Mouse (Mus musculus): ENCODE data around the gene Cd300e.
"Not testable (repeated sequence)": the region's sequence is repeated elsewhere in the genome, so short reads cannot be mapped to it uniquely, and the experiment has no call there.

The Cd300e gene

GRCm38 (mm10) chr11:115066768-115067167, 4.8 kb upstream of the Cd300e start:
- TF ChIP-seq GATA4 (IDR thresholded peaks at IDR 0.05; ENCODE audit: insufficient replicate concordance, low read length), result no peak

- no peak for TF ChIP-seq GATA4 (IDR thresholded peaks at IDR 0.05; ENCODE audit: insufficient replicate concordance, low read length)
Measured at GRCm38 (mm10) chr11:115059797-115060196, 2.2 kb downstream of the Cd300e start.

GRCm38 (mm10) chr11:115058701-115059100, 3.3 kb downstream of the Cd300e start:
- no peak for TF ChIP-seq GATA4 (IDR thresholded peaks at IDR 0.05; ENCODE audit: insufficient replicate concordance, low read length)

GRCm38 (mm10) chr11:115054537-115054936, 7.4 kb downstream of the Cd300e start:
- no peak for TF ChIP-seq GATA4 (IDR thresholded peaks at IDR 0.05; ENCODE audit: insufficient replicate concordance, low read length)

- no peak for TF ChIP-seq GATA4 (IDR thresholded peaks at IDR 0.05; ENCODE audit: insufficient replicate concordance, low read length)
Measured at GRCm38 (mm10) chr11:115052991-115053390, 9.0 kb downstream of the Cd300e start.

GRCm38 (mm10) chr11:115052206-115052605, 9.8 kb downstream of the Cd300e start:
- TF ChIP-seq GATA4 (IDR thresholded peaks at IDR 0.05; ENCODE audit: insufficient replicate concordance, low read length), result no peak

- no peak for TF ChIP-seq GATA4 (IDR thresholded peaks at IDR 0.05; ENCODE audit: insufficient replicate concordance, low read length)
Measured at GRCm38 (mm10) chr11:115049282-115049895, 12.6 kb downstream of the Cd300e start.

GRCm38 (mm10) chr11:115048259-115048658, 13.7 kb downstream of the Cd300e start, which contains the start of gene Cd300ld3:
TSS of gene Cd300ld3 (minus strand) at chr11:115048409.
- TF ChIP-seq GATA4 (IDR thresholded peaks at IDR 0.05; ENCODE audit: insufficient replicate concordance, low read length), result no peak

GRCm38 (mm10) chr11:115037669-115038068, 24.3 kb downstream of the Cd300e start, which contains the start of gene Cd300ld5:
TSS of gene Cd300ld5 (minus strand) at chr11:115037769.
- TF ChIP-seq GATA4 (IDR thresholded peaks at IDR 0.05; ENCODE audit: insufficient replicate concordance, low read length), result not testable (repeated sequence)

GRCm38 (mm10) chr11:115026912-115027311, 35.1 kb downstream of the Cd300e start, which contains the start of gene Cd300ld4:
TSS of gene Cd300ld4 (minus strand) at chr11:115027012.
- not testable (repeated sequence) for TF ChIP-seq GATA4 (IDR thresholded peaks at IDR 0.05; ENCODE audit: insufficient replicate concordance, low read length)

- TF ChIP-seq GATA4 (IDR thresholded peaks at IDR 0.05; ENCODE audit: insufficient replicate concordance, low read length), result not testable (repeated sequence)
Measured at GRCm38 (mm10) chr11:115016093-115016492, 45.9 kb downstream of the Cd300e start, which contains the start of gene Cd300ld2. TSS of gene Cd300ld2 (minus strand) at chr11:115016193.

GRCm38 (mm10) chr11:115004070-115004469, 57.9 kb downstream of the Cd300e start:
- TF ChIP-seq GATA4 (IDR thresholded peaks at IDR 0.05; ENCODE audit: insufficient replicate concordance, low read length), result no peak
